Mouse (Mus musculus) layer of hippocampus, postnatal 10 days (tissue): ENCODE measurements at regions not wholly inside any gene's neighbourhood (a gene's known extent, or its start where the extent isn't known, plus 50 kb on each side); places are given as distances from the start of the nearest gene placed in this dataset.

ENCODE experiments used
- DNase-seq, 2 experiments: peaks; one replicate each; pipeline ENCODE4 v3.0.0; 2021; ENCODE audit warnings: low spot score in 2 of 2

DNA sequence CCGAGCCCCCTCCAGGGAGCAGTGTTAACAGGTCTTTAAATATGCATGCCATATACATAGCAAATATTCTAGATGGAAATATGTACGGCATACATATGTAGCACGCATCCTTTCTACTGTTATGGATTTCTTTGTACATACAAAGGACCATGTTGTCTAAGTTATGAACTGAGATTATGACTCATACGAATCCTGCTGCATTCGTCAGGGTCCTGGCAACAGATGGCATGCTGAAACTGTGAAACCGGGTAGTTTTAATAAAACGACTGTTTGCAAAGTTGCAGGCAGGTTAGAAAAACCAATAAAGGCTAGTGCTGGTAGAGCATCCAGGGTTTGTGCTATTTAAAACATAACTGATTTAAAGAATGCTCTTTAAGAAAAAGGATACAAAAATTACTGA, 88.8 kb upstream of the Tlk1 start:
- no peak for DNase-seq

DNA sequence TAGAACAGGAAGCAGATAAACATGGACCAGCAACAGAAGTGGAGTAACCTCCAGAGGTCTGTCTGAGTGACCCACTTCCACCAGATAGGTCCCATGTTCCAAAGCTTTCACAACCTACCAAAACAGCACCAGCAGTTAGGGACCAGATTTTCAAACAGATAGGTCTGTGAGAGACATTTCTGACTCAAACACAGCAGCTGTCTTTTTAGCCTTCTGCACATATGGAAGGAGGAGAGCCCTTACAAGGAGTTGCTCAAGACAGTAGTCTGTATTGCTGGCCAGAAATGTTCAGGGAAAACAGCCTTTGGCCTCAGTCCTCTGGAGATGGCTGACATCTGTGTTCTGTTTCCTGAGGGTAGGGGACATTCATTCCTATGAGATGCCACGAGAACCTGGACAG, 83.9 kb upstream of the Tlk1 start:
- no peak for DNase-seq

DNA sequence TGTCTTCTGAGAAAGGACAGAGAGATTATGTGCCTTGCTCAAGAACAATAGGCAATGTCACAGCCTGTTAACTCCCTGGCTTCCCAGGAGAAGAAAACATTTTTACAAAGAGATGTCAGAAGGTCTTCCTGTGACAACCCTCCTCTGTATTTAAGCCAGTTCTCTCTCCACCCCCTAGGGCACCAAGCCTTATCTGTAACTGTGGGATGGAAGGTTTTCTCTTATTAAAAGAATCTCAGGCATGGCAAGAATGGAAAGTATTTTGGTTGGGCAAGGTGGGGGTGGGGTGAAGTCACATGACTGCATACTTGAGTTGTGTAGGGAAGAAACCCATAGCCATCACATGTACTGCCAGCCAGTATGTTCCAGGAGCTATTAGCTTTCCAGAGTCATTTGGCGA, 83.1 kb upstream of the Tlk1 start:
- no peak for DNase-seq

DNA sequence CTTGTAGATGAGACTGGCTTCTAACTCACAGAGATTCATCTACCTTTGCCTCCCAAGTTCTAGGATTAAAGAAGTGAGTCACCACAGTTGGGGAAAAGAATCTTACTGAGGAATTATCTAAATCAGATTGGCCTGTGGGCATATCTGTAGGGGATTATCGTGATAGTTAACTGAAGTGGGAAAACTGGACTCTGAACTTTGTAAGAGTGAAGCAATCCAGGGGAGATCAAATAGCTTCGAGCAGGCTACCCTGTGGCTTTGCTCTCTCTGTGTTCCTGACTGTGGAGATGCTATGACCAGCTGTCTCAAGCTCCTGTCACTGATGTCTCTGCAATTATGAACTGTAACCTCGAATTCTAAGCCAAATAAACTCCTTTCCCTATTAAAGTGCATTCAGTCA, 80.7 kb upstream of the Tlk1 start:
- no peak for DNase-seq

DNA sequence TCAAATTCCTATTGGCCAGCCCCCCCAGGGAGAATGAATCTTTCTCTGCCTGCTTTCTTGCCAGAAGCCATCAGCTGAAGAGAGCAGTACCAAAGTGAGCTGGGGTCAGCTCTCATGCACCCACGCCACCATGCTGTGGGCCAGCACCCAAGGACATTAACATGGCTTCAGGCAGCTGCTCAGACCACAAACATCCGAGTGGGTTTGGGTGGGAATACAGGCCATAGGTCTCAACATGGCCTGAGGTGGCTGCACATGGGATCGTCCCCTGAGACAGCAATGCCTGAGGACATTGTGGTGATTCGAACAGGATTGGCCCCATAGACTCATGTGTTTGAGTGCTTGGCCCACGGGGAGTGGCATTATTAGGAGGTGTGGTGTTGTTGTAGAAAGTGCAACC, 78.9 kb upstream of the Tlk1 start:
- no peak for DNase-seq

DNA sequence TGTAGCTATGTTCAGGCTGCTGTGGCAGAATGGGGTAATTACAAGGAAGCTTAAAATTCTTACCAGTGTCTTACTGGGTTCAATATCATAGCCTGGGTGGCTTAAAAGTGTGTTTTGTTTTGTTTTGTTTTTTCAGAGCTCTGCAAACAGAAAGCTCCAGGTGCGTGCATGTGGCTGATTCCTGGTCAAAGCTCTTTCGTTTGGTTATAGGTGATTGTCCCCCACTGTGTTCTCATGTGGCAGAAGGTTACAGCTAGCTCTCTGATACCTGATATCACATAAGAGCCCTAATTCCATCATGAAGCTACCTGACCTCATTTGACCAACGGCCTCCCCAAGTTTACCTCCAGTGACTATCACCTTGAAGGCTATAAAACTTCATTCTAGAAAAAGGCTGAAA, 76.7 kb upstream of the Tlk1 start:
- no peak for DNase-seq

DNA sequence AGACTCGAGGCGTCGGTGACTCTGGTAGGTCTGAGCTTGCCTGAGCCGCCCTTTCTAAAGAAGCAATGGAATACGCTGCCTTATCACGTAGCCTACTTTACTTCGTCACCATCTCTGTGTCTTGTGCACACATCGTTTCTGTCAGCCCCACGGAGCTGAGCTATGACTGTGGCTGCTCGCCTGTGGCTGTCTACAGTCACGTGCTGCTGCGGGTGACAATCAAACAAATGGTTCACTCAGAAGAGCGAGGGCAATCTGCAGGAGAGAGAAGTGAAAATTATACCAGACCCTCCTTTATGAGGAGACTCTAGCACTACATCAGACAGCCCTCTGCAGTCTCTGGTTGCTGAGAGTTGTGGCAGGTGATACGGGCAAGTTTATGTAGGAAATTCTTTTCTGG, 76.0 kb upstream of the Tlk1 start:
- no peak for DNase-seq

DNA sequence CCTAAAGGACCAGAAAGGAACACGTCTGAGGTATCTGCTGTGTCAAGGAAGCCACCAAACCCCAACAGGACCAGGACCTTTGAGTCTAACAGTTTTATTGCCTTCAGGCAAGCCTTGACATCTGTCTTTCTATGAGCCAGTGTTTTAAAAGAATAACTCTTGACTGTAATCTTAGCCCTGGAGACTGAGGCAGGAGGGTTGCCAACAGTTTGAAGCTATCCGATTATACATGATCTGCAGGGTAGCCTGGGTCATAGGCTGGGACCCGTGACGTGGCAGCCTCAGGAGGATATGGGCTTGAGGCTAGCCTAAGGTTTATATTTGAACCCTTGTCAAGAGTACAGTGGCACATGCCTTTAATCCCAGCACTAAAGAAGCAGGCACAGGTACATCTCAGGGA, 73.5 kb upstream of the Tlk1 start:
- DNase-seq, result no peak

DNA sequence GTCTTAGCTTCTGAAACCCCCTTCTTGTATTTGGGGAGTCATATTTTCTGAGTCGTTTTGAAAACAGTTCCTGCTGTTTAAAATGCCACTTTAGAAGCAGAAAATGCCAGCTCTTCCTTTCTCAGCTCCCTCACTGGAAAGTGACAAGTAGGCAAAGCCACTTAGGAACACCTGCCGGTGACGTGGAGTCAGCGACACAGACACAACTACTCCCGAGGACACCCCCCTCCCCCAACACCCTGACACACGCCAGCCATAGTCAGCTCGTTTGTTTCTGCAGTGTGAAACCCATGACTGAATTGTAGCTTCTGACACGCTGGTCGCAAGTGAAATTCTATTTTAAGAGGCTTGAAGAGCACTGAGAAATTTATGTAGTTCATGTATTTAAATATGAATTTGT, 72.9 kb upstream of the Tlk1 start:
- no peak for DNase-seq

DNA sequence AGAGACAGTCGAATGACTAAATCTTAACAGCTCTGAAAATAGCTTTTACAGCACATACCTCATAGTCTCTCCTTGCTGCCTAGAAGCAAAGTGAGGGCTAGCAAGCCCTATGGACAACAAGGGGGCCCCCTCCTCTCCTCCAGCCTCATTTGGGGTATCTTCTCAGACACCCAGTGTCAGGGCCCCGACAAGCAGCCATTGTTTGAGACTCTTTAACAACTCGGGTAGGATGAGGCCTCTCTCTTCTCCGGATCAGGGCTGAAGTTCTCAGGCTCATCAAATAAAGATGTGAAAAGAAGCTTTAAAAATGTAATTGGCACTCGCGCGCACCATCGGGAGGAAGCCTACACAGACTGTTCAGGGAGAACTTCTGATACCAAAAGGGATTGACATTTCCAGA, 71.8 kb upstream of the Tlk1 start:
- DNase-seq, result no peak

DNA sequence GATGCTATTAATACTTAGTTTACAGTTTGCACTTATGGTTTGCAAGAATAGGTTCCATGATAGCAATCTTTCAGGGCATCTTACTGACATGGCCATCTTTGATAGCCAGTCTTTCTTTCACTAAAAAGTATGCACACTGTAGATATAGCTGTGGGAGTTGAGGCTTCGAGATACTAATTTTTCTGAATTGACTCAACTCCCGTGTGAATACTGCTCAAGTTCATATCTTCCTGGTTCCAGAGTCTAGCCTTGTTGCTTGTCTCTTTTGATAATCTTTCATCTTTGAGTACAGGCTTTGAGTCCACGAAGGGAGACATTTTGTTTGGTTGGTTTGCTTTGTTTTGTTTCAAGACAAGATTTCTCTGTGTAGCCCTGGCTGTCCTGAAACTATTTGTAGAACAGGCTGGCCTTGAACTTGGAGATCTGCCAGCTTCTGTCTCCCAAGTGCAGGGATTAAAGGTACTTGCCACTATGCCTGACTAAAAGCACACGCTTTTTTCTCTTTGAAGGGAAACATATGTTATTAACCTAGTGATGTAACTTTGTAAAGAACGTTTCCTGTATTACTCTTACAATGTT, 64.1 kb upstream of the Tlk1 start:
- DNase-seq, result no peak

DNA sequence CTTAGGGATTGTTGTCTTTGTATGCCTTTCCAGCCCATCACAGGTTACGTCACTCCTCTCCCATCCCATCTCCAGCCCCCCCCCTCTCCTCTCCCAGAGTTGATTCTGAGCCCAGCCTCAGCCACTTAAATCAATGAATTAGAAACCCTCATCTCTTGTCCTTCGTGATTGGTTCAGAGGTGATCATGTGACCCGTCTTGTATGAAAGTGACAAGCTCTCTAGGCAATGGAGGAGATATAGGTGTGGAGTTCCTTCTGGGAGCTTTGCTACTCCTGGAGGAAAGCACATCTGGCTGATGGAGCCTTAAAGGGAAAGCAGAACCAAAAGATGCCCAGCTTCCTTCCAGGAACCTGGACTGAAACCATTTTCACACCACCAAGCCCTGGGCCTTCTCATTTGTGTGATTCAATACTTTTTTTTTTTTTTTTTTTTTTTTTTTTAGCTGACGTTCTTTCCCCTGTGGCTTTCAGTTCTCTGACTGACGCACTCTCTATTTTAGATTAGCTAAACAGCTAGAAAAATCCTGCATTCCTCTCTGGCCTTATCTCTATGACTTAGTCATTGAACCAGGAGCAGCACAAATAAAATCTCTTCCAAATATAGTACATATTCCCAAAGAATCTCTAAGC, 63.4 kb upstream of the Tlk1 start:
- DNase-seq, result no peak

DNA sequence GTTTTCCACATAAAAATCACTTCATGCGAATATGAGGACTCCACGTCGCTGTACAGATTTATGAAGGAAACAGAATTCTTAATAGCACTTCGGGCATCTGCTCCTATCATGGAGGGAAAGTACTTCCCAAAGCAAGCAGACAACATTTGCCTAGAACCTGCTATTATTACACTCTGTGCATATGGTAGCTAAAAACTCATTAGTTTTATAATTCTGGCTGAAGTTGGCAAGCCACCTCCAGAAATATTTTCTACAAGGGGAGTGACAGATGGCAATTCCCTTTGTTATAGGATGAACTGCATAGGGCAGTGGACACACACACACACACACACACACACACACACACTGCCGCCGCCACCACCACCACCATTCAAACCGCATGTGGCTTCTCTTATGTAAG, 61.3 kb upstream of the Tlk1 start:
- DNase-seq, result peak in 1 of 2 experiments; percentile 19

DNA sequence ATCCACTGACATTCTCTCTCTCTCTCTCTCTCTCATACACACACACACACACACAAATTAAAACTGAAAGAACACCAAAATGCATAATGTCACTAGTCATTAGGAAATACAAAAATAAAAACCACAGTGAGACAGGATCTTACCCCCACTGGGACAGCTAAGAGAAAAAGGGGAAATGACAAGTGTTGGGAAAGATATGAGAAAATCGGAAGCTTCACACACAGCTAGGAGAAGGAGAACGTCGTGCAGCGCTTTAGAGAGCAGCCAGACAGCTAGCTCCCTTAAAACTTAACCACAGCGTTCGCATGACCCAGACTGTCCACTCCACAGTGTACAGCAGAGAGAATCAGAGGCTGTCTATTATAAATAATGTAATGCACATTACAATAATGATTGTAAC, 60.1 kb upstream of the Tlk1 start:
- DNase-seq, result no peak

DNA sequence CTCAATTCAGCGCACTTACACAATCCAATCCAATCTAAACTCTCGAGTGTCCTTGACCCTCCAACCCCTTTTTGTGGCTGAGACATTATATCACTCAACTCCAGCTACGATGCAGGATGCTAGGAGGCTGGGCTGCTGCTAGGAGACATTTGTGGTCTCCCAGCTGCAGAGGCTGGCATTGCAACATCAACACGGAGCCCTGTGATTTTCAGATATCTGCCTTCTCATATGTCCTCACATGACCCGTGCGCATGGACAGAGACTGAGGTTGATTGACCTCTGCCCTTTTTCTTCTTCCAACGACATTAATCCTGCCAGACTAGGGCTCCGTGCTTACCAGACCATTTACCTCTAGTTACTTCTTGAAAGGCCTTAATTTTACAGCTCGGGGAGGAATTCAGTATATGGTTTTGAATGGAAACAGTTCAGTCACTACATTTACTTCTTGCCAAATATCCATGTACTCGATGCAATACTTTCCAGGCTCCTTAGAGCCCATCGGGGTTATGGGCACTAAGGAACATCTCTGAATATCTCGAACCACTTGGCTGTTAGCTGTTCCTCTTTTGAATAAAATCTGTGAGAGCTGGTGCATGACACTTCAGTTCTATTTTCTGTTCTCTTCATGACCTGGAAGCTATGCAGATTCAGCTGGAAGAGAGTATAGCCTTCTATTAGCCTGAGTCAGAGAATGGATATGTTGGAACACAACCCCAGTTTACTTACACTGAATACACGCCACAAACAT, 52.0 kb upstream of the Tlk1 start:
- no peak for DNase-seq

DNA sequence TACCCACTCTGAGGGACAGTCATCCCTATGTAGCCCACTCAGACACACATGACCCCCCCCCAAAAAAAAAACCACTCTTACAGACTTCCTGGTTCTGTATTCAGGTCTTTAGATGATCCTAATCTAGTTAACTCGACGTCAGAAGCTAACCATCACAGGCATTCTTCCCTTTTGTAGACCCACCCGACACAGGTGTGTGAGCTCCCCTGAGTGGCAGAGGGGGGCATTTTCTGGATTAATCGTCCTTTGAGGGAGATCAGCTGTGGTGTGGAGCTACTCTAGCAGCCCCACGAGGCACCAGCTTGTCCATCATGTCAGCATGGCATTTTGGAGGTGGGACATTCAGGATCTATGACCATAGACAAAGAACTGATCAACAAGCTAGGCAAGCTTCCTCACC, 50.7 kb upstream of the Tlk1 start:
- no peak for DNase-seq
